Mouse (Mus musculus) midbrain, embryonic 15.5 days (tissue): ENCODE measurements at regions not wholly inside any gene's neighbourhood (a gene's known extent, or its start where the extent isn't known, plus 50 kb on each side); places are given as distances from the start of the nearest gene placed in this dataset.
A peak's percentile ranks its signal among the peaks of the same experiment; 100 is the strongest.

ENCODE experiments used
- ATAC-seq: fragments of 200-750 bp; cut with Nextera tagmentation; replicated peaks from 2 replicates; pipeline ENCODE4 v1.8.0; 2017; ENCODE audit warnings: moderate TSS enrichment
- H3K27ac ChIP-seq: fragments of 300-500 bp; sonication (generic); 2 replicates; pipeline ENCODE4 v1.5.1; 2015; ENCODE audit warnings: mild to moderate bottlenecking, inconsistent platforms
- H3K27me3 ChIP-seq: fragments of 300-500 bp; sonication (generic); replicated peaks from 2 replicates; pipeline ENCODE4 v1.6.1; 2015; ENCODE audit warnings: inconsistent platforms
- H3K36me3 ChIP-seq: fragments of 300-500 bp; sonication (generic); replicated peaks from 2 replicates; pipeline ENCODE4 v1.6.1; 2015; ENCODE audit warnings: inconsistent platforms
- H3K4me1 ChIP-seq: fragments of 300-500 bp; sonication (generic); 2 replicates; pipeline ENCODE4 v1.6.1; 2015; ENCODE audit warnings: inconsistent platforms
- H3K4me2 ChIP-seq: fragments of 300-500 bp; sonication (generic); 2 replicates; pipeline ENCODE4 v1.6.1; 2015; ENCODE audit warnings: inconsistent platforms, mild to moderate bottlenecking, moderate library complexity
- H3K4me3 ChIP-seq: fragments of 300-500 bp; sonication (generic); 2 replicates; pipeline ENCODE4 v1.5.1; 2015; ENCODE audit warnings: mild to moderate bottlenecking, inconsistent platforms
- H3K9ac ChIP-seq: fragments of 300-500 bp; sonication (generic); 2 replicates; pipeline ENCODE4 v1.6.1; 2015; ENCODE audit warnings: mild to moderate bottlenecking, inconsistent platforms
- H3K9me3 ChIP-seq: fragments of 300-500 bp; sonication (generic); 2 replicates; pipeline ENCODE4 v1.6.1; 2016; ENCODE audit warnings: inconsistent platforms
- WGBS: fragments of 180-500 bp; shearing (Covaris S2); methylation state at CpG from one replicate; pipeline ENCODE4 v1.1.7; 2015; ENCODE audit warnings: mixed read lengths; 5-methylcytosine and 5-hydroxymethylcytosine counted together

DNA sequence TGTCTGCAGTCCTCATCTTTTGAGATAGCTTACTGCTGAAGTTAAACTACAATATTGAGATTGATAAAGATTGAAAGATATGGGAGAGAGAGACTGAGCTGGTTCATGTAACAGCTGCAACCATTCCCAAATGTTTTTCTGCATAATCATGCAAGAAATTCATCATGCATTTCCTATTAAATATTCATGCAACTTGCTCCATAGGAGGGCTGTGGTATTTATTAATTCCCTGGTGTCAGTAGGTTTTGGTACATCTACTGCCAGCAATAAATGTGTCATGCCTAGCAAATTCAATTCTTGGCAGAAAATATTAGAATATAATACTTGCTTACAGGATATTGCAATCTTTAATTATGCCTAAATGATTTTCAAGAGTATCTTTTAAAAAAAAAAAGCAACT is 125.5 kb upstream of the Rbms1 start:
- Histone ChIP-seq H3K9ac (no peak overlapping the region), H3K4me2 (no peak overlapping the region), H3K27ac (no peak overlapping the region), H3K27me3 (no peaks in the 10 kb centered on the region), H3K4me3 (no peak overlapping the region), H3K4me1 (no peaks in the 10 kb centered on the region), H3K36me3 (no peaks in the 10 kb centered on the region), H3K9me3 (no peaks in the 10 kb centered on the region)
- peak; percentile 45; the same call in 1 of the 2 replicates for ATAC-seq

DNA sequence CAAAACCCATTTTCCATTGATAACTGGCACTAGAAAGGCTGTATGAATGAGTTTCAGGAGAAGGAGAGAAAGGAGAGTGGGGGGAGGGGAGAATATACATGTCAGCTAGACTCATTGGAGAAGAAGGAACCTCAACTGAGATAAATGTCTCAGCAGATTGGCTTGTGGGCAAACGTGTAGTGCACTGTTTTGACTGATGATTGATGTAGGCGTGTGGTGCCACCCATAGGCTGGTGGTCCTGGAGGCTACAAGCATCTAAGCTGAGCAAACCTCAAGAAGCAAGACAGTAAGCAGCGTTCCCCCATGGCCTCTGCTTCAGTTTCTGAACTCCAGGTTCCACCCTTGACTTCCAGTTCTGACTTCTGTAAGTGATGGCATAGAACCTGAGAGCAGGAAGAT is 121.8 kb upstream of the Rbms1 start:
- H3K9me3 ChIP-seq, result no peaks in the 10 kb centered on the region

GRCm38 (mm10) chr2:61083100-61083499 is 120.1 kb upstream of the Rbms1 start:
- Histone ChIP-seq H3K4me3 (no peak overlapping the region), H3K27me3 (no peaks in the 10 kb centered on the region), H3K36me3 (no peaks in the 10 kb centered on the region), H3K27ac (no peak overlapping the region), H3K9me3 (no peaks in the 10 kb centered on the region), H3K4me1 (no peaks in the 10 kb centered on the region), H3K9ac (no peak overlapping the region), H3K4me2 (no peak overlapping the region)
- 90% methylated on average over 1 of the region's 1 CpGs for WGBS
- ATAC-seq, result no peak

More for the DNA sequence above, 121.8 kb upstream of the Rbms1 start:
- H3K4me2 ChIP-seq, result no peak overlapping the region
- WGBS, result 74% methylated on average over 3 of the region's 3 CpGs
- no peak overlapping the region for H3K4me3 ChIP-seq
- no peaks in the 10 kb centered on the region for H3K27me3 ChIP-seq
- H3K27ac ChIP-seq, result no peak overlapping the region
- H3K9ac ChIP-seq, result no peak overlapping the region
- H3K36me3 ChIP-seq, result no peaks in the 10 kb centered on the region
- H3K4me1 ChIP-seq, result no peaks in the 10 kb centered on the region
- no peak for ATAC-seq

DNA sequence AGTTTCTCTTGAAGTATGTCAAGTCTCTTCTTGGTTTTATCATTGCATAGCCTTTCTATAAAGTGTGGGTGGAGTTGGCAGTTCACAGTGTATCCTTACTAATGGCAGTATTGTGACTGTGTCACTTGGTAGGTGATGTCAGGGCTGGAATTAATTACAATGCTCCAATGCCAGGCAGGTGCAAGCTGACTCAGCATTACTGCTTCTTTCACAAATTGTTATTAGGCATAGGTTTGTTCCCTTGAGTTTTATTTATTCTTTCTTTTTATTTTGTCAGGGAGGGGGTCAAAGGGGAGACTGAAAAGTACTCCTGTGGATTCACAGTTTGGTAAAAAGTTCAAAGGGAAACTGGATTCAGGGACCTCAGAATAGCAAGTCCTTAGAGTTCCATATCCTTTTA is 119.6 kb upstream of the Rbms1 start:
- H3K4me1 ChIP-seq, result no peaks in the 10 kb centered on the region
- H3K36me3 ChIP-seq, result no peaks in the 10 kb centered on the region
- no peak overlapping the region for H3K4me3 ChIP-seq
- H3K27ac ChIP-seq, result no peak overlapping the region
- ATAC-seq, result no peak
- no peaks in the 10 kb centered on the region for H3K27me3 ChIP-seq
- H3K4me2 ChIP-seq, result no peak overlapping the region
- no peak overlapping the region for H3K9ac ChIP-seq
- H3K9me3 ChIP-seq, result no peaks in the 10 kb centered on the region

- H3K27ac ChIP-seq, result no peak overlapping the region
- H3K9ac ChIP-seq, result no peak overlapping the region
- H3K27me3 ChIP-seq, result no peaks in the 10 kb centered on the region
- no peak for ATAC-seq
- WGBS, result 45% methylated on average over 4 of the region's 4 CpGs
- no peaks in the 10 kb centered on the region for H3K36me3 ChIP-seq
- no peaks in the 10 kb centered on the region for H3K4me1 ChIP-seq
- H3K9me3 ChIP-seq, result no peaks in the 10 kb centered on the region
- H3K4me2 ChIP-seq, result no peak overlapping the region
- no peak overlapping the region for H3K4me3 ChIP-seq
Observed at GRCm38 (mm10) chr2:61080006-61080405, 117.0 kb upstream of the Rbms1 start.

DNA sequence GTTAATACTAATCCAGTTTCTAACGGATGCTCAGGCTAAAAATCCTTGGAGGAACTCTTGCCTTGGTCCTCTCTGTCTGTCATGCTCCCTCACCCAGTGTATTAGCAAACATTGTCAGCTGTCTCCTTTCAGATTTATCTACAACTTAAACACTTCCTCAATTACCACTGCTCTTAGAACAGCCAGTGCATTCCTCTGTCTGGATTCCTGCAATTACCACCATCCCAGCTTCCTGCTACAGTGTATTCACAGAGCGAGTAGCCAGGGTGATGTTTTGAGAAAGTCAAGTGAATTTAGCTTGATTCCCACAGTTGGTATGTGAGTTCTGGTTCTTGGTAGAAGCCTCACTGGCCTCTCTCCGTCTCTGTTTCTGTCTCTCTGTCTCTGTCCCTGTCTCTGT is 108.0 kb upstream of the Rbms1 start:
- Histone ChIP-seq H3K4me3 (no peak overlapping the region), H3K27me3 (no peaks in the 10 kb centered on the region), H3K27ac (no peak overlapping the region), H3K4me1 (no peaks in the 10 kb centered on the region), H3K9ac (no peak overlapping the region), H3K4me2 (no peak overlapping the region), H3K9me3 (no peaks in the 10 kb centered on the region), H3K36me3 (no peaks in the 10 kb centered on the region)
- 70% methylated on average over 3 of the region's 3 CpGs for WGBS
- ATAC-seq, result no peak

DNA sequence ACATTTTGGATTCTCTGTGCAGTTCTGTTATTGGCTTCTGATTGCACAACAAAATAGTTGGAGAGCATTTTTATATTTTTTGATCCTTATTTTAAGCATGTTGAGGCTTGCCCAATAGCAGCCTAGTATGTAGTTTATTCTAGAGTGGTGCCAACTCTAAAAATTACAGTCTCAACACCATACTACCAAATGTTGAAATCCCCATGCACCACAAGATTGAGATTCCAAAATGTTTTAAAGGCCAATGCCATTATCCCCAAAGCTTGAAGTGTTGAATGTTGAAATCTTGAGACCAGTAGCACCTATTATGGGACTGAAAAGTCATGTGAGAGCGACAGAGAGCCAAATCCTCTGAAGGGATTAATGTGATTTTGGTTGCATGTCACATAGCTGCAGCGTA is 104.9 kb upstream of the Rbms1 start:
- H3K27me3 ChIP-seq, result no peaks in the 10 kb centered on the region

DNA sequence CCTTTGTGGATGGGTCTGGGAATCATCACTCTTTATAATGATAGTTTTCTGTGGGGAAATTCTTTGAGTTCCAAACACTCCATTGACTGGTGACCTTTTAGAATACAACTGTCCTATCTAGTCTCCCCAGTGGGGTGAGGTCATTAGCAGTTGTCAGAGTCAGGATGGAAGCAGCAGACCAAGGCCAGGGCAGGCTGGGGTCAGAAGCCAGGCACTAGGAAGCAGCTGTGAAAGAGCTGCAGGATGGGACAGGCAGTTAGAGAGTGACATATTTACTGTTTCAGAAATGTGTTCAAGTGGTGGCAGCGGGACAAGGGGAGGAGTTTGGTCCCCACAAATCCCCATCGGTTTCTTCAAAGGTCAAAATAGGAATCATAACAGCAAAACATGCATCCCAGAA is 99.1 kb upstream of the Rbms1 start:
- Histone ChIP-seq H3K9me3 (no peaks in the 10 kb centered on the region), H3K4me2 (no peak overlapping the region), H3K4me1 (peaks cover 15% of the 10 kb centered on the region), H3K36me3 (no peaks in the 10 kb centered on the region), H3K27ac (no peak overlapping the region), H3K9ac (no peak overlapping the region), H3K4me3 (no peak overlapping the region), H3K27me3 (no peaks in the 10 kb centered on the region)
- no peak for ATAC-seq
- WGBS, result 86% methylated on average over 2 of the region's 2 CpGs

More for the DNA sequence above, 104.9 kb upstream of the Rbms1 start:
- H3K9ac ChIP-seq, result no peak overlapping the region
- 65% methylated on average over 2 of the region's 2 CpGs for WGBS
- no peak overlapping the region for H3K27ac ChIP-seq
- H3K4me1 ChIP-seq, result no peaks in the 10 kb centered on the region
- ATAC-seq, result no peak
- no peak overlapping the region for H3K4me2 ChIP-seq
- H3K9me3 ChIP-seq, result no peaks in the 10 kb centered on the region
- H3K36me3 ChIP-seq, result no peaks in the 10 kb centered on the region
- H3K4me3 ChIP-seq, result no peak overlapping the region

GRCm38 (mm10) chr2:61060906-61061305 is 97.9 kb upstream of the Rbms1 start:
- Histone ChIP-seq H3K36me3 (no peaks in the 10 kb centered on the region), H3K4me1 (peaks cover 15% of the 10 kb centered on the region), H3K27ac (no peak overlapping the region), H3K9ac (no peak overlapping the region), H3K4me3 (no peak overlapping the region), H3K27me3 (no peaks in the 10 kb centered on the region), H3K9me3 (no peaks in the 10 kb centered on the region), H3K4me2 (no peak overlapping the region)
- ATAC-seq, result no peak
- 91% methylated on average over 1 of the region's 1 CpGs for WGBS

- no peak for ATAC-seq
- H3K36me3 ChIP-seq, result no peaks in the 10 kb centered on the region
- no peaks in the 10 kb centered on the region for H3K9me3 ChIP-seq
- 19% methylated on average over 6 of the region's 6 CpGs for WGBS
- H3K9ac ChIP-seq, result no peak overlapping the region
- no peak overlapping the region for H3K4me2 ChIP-seq
- H3K4me1 ChIP-seq, result peaks cover 15% of the 10 kb centered on the region
- no peaks in the 10 kb centered on the region for H3K27me3 ChIP-seq
- H3K4me3 ChIP-seq, result no peak overlapping the region
- peak overlapping the region; percentile 45 for H3K27ac ChIP-seq
Observed at GRCm38 (mm10) chr2:61058545-61059235, 95.7 kb upstream of the Rbms1 start.

GRCm38 (mm10) chr2:61052296-61052695 is 89.3 kb upstream of the Rbms1 start:
- WGBS, result 70% methylated on average over 9 of the region's 9 CpGs
- H3K36me3 ChIP-seq, result no peaks in the 10 kb centered on the region
- H3K27ac ChIP-seq, result no peak overlapping the region
- H3K9me3 ChIP-seq, result no peaks in the 10 kb centered on the region
- no peaks in the 10 kb centered on the region for H3K27me3 ChIP-seq
- H3K4me1 ChIP-seq, result no peaks in the 10 kb centered on the region
- H3K4me3 ChIP-seq, result no peak overlapping the region
- H3K4me2 ChIP-seq, result no peak overlapping the region
- ATAC-seq, result no peak
- H3K9ac ChIP-seq, result no peak overlapping the region

DNA sequence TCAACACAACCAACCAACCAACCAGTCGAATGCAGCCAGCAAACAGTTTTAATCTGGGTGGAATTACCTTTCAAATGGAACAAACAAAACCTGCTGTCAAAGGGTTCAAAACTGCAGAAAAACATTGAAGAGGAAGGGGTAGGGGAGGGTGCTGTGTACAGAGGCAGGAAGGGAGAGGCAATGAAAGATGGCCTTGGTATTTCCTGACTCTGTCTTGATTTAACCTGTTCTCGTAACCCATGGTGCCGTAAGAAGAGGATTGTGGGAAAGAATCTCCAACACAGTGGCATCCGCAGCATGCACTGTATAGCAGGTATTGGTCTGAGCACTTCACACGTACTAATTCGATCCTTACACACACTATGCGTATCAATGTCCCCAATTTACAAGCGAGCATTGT is 88.8 kb upstream of the Rbms1 start:
- Histone ChIP-seq H3K27me3 (no peaks in the 10 kb centered on the region), H3K4me2 (no peak overlapping the region)
- whole genome bisulfite sequencing, result 87% methylated on average over 8 of the region's 8 CpGs

DNA sequence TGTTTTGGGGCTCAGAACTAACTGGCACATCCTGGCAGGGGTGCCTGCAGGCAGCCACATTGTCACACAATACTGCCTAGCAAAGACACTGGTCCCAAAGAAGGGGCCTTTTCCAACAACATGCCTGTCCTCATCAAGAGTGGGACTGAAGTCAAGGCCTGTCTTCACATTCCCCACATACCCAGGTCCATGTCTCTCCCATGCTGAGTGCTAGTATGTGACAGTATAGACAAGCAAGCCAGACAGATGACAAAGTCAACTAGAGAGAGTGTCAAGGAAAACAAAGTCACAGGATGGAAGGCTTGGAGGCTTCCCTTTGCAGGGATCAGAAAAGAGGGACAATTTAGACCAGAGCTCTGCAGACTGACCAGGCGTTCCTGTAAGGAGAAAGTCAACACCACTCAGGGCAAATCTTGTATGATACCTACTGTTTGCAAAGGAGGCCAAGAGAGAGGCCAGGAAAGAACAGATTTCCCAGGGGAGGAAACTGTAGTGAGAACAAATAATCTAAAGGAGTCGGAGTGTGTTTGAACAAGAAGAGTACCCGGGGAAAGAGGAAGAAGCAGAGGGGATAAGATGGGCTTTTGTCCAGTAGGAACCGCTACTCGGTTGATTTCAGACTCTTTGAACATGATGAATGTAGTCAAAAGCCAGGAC is 83.2 kb upstream of the Rbms1 start:
- 81% methylated on average over 5 of the region's 5 CpGs for WGBS
- ATAC-seq, result no peak

More for the DNA sequence above, 88.8 kb upstream of the Rbms1 start:
- Histone ChIP-seq H3K4me1 (no peaks in the 10 kb centered on the region), H3K27ac (no peak overlapping the region), H3K9ac (no peak overlapping the region), H3K9me3 (no peaks in the 10 kb centered on the region), H3K36me3 (no peaks in the 10 kb centered on the region), H3K4me3 (no peak overlapping the region)
- ATAC-seq, result no peak

More for the DNA sequence above, 83.2 kb upstream of the Rbms1 start:
- H3K4me3 ChIP-seq, result no peak overlapping the region
- no peaks in the 10 kb centered on the region for H3K27me3 ChIP-seq
- no peaks in the 10 kb centered on the region for H3K36me3 ChIP-seq
- no peak overlapping the region for H3K27ac ChIP-seq
- no peaks in the 10 kb centered on the region for H3K4me1 ChIP-seq
- no peak overlapping the region for H3K4me2 ChIP-seq
- no peaks in the 10 kb centered on the region for H3K9me3 ChIP-seq
- H3K9ac ChIP-seq, result no peak overlapping the region
